Mouse (Mus musculus) heart, embryonic 12.5 days (tissue): ENCODE results near the gene Slc38a10. TPM values are rescaled to one million over a fixed set of nuclear protein-coding genes. Genes with fewer than 3 reads are reported as not detected.
A peak's percentile ranks its signal among the peaks of the same experiment; 100 is the strongest.

Experiments used
- ATAC-seq: fragments of 200-750 bp; cut with Nextera tagmentation; 2 replicates; pipeline ENCODE4 v1.8.0; 2017; ENCODE audit warnings: moderate TSS enrichment, moderate library complexity; ENCODE audit not compliant: insufficient number of reproducible peaks, low FRiP score
- H3K27ac ChIP-seq: fragments of 300-500 bp; sonication (generic); 2 replicates; pipeline ENCODE4 v1.5.1; 2016; ENCODE audit warnings: mild to moderate bottlenecking, moderate library complexity; ENCODE audit not compliant: poor library complexity, severe bottlenecking
- H3K27me3 ChIP-seq: fragments of 300-500 bp; sonication (generic); replicated peaks from 2 replicates; pipeline ENCODE4 v1.6.1; 2016; ENCODE audit warnings: mild to moderate bottlenecking, moderate library complexity
- H3K36me3 ChIP-seq: fragments of 300-500 bp; sonication (generic); 2 replicates; pipeline ENCODE4 v1.6.1; 2016; ENCODE audit warnings: mild to moderate bottlenecking, moderate library complexity
- H3K4me1 ChIP-seq: fragments of 300-500 bp; sonication (generic); replicated peaks from 2 replicates; pipeline ENCODE4 v1.6.1; 2016; ENCODE audit warnings: mild to moderate bottlenecking
- H3K4me2 ChIP-seq: fragments of 300-500 bp; sonication (generic); 2 replicates; pipeline ENCODE4 v1.6.1; 2016; ENCODE audit warnings: mild to moderate bottlenecking, moderate library complexity
- H3K4me3 ChIP-seq: fragments of 300-500 bp; sonication (generic); 2 replicates; pipeline ENCODE4 v1.5.1; 2016; ENCODE audit warnings: mild to moderate bottlenecking
- H3K9ac ChIP-seq: fragments of 300-500 bp; sonication (generic); 2 replicates; pipeline ENCODE4 v1.6.1; 2016; ENCODE audit warnings: mild to moderate bottlenecking, moderate library complexity
- H3K9me3 ChIP-seq: fragments of 300-500 bp; sonication (generic); replicated peaks from 2 replicates; pipeline ENCODE4 v1.6.1; 2016; ENCODE audit warnings: mild to moderate bottlenecking, moderate library complexity
- WGBS: fragments of 180-500 bp; shearing (Covaris S2); methylation state at CpG from one replicate; pipeline ENCODE4 v1.1.7; 2016; 5-methylcytosine and 5-hydroxymethylcytosine counted together
- polyA plus RNA-seq: library from polyadenylated mRNA; unstranded; fragments of >200 nt; fragmentation: Nextera tagmentation; extraction: Ambion mirVana; gene quantifications from 2 replicates; pipeline ENCODE4 v1.2.1, GENCODE M21; 2016

Gene Slc38a10
- polyA plus RNA-seq, 1 experiment from 2014 or later: 114 TPM

GRCm38 (mm10) chr11:120117626-120118025, 33.5 kb downstream of the Slc38a10 start:
- Histone ChIP-seq H3K36me3 (peaks cover 64% of the 10 kb centered on the region), H3K27ac (no peak overlapping the region), H3K9ac (no peak overlapping the region), H3K4me3 (no peak overlapping the region), H3K4me2 (no peak overlapping the region), H3K9me3 (no peaks in the 10 kb centered on the region), H3K4me1 (peaks cover 33% of the 10 kb centered on the region), H3K27me3 (no peaks in the 10 kb centered on the region)
- WGBS: 73% methylated on average over 2 of the region's 2 CpGs
- ATAC-seq: no peak

GRCm38 (mm10) chr11:120114488-120115215, 36.5 kb downstream of the Slc38a10 start:
- WGBS: 93% methylated on average over 21 of the region's 21 CpGs
- ATAC-seq: no peak
- peaks cover 60% of the 10 kb centered on the region for H3K36me3 ChIP-seq

GRCm38 (mm10) chr11:120112136-120112535, 39.0 kb downstream of the Slc38a10 start:
- Histone ChIP-seq H3K36me3 (peaks cover 72% of the 10 kb centered on the region), H3K4me2 (no peak overlapping the region), H3K27ac (peak overlapping the region; percentile 76), H3K4me3 (no peak overlapping the region), H3K9ac (no peak overlapping the region), H3K27me3 (no peaks in the 10 kb centered on the region), H3K9me3 (no peaks in the 10 kb centered on the region), H3K4me1 (peaks cover 34% of the 10 kb centered on the region)
- WGBS: 55% methylated on average over 4 of the region's 4 CpGs
- peak; percentile 43; the same call in 1 of the 2 replicates for ATAC-seq

More at GRCm38 (mm10) chr11:120114488-120115215, 36.5 kb downstream of the Slc38a10 start:
- Histone ChIP-seq H3K9ac (no peak overlapping the region), H3K4me3 (no peak overlapping the region), H3K27me3 (no peaks in the 10 kb centered on the region), H3K4me2 (no peak overlapping the region), H3K27ac (no peak overlapping the region), H3K4me1 (peaks cover 38% of the 10 kb centered on the region), H3K9me3 (no peaks in the 10 kb centered on the region)

GRCm38 (mm10) chr11:120111033-120111432, 40.1 kb downstream of the Slc38a10 start:
- no peaks in the 10 kb centered on the region for H3K9me3 ChIP-seq
- peak overlapping the region; percentile 70; the same call in 1 of the 2 replicates for H3K27ac ChIP-seq
- WGBS: 10% methylated on average over 2 of the region's 2 CpGs
- H3K9ac ChIP-seq: no peak overlapping the region
- no peak for ATAC-seq
- no peak overlapping the region for H3K4me2 ChIP-seq
- H3K36me3 ChIP-seq: peaks cover 70% of the 10 kb centered on the region
- peaks cover 34% of the 10 kb centered on the region for H3K4me1 ChIP-seq
- H3K27me3 ChIP-seq: no peaks in the 10 kb centered on the region
- no peak overlapping the region for H3K4me3 ChIP-seq

GRCm38 (mm10) chr11:120110554-120110953, 40.6 kb downstream of the Slc38a10 start:
- Histone ChIP-seq H3K27me3 (no peaks in the 10 kb centered on the region), H3K4me2 (no peak overlapping the region), H3K4me1 (peaks cover 34% of the 10 kb centered on the region), H3K4me3 (no peak overlapping the region), H3K27ac (no peak overlapping the region), H3K9ac (no peak overlapping the region), H3K36me3 (peaks cover 70% of the 10 kb centered on the region), H3K9me3 (no peaks in the 10 kb centered on the region)
- no peak for ATAC-seq
- WGBS: 66% methylated on average over 7 of the region's 7 CpGs

- Histone ChIP-seq H3K36me3 (peaks cover 70% of the 10 kb centered on the region), H3K9ac (no peak overlapping the region)
- ATAC-seq: no peak
These were observed 41.5 kb downstream of the Slc38a10 start for GRCm38 (mm10) chr11:120109558-120110210.

GRCm38 (mm10) chr11:120107796-120108195, 43.4 kb downstream of the Slc38a10 start:
- ATAC-seq: no peak
- Histone ChIP-seq H3K4me3 (no peak overlapping the region), H3K4me1 (peaks cover 31% of the 10 kb centered on the region), H3K9ac (no peak overlapping the region), H3K36me3 (peaks cover 69% of the 10 kb centered on the region), H3K27me3 (no peaks in the 10 kb centered on the region), H3K27ac (no peak overlapping the region), H3K9me3 (no peaks in the 10 kb centered on the region), H3K4me2 (no peak overlapping the region)
- 84% methylated on average over 9 of the region's 9 CpGs for WGBS

More at GRCm38 (mm10) chr11:120109558-120110210, 41.5 kb downstream of the Slc38a10 start:
- H3K9me3 ChIP-seq: no peaks in the 10 kb centered on the region
- H3K27ac ChIP-seq: no peak overlapping the region
- H3K27me3 ChIP-seq: no peaks in the 10 kb centered on the region
- no peak overlapping the region for H3K4me2 ChIP-seq
- 78% methylated on average over 14 of the region's 14 CpGs for WGBS
- H3K4me3 ChIP-seq: no peak overlapping the region
- peaks cover 40% of the 10 kb centered on the region for H3K4me1 ChIP-seq

GRCm38 (mm10) chr11:120107026-120107425, 44.1 kb downstream of the Slc38a10 start:
- H3K36me3 ChIP-seq: peaks cover 69% of the 10 kb centered on the region
- no peak for ATAC-seq
- H3K4me1 ChIP-seq: peaks cover 24% of the 10 kb centered on the region
- no peak overlapping the region for H3K4me3 ChIP-seq
- WGBS: 79% methylated on average over 2 of the region's 2 CpGs
- H3K9me3 ChIP-seq: no peaks in the 10 kb centered on the region
- no peak overlapping the region for H3K4me2 ChIP-seq
- no peak overlapping the region for H3K9ac ChIP-seq
- no peak overlapping the region for H3K27ac ChIP-seq
- no peaks in the 10 kb centered on the region for H3K27me3 ChIP-seq

GRCm38 (mm10) chr11:120103431-120103997, 47.6 kb downstream of the Slc38a10 start:
- Histone ChIP-seq H3K4me3 (no peak overlapping the region), H3K9ac (no peak overlapping the region), H3K36me3 (peaks cover 58% of the 10 kb centered on the region), H3K4me1 (peaks cover 24% of the 10 kb centered on the region), H3K27ac (no peak overlapping the region), H3K9me3 (no peaks in the 10 kb centered on the region), H3K4me2 (no peak overlapping the region), H3K27me3 (no peaks in the 10 kb centered on the region)
- ATAC-seq: no peak
- WGBS: 80% methylated on average over 3 of the region's 3 CpGs

GRCm38 (mm10) chr11:120101036-120101435, 50.1 kb downstream of the Slc38a10 start:
- H3K27me3 ChIP-seq: no peaks in the 10 kb centered on the region
- WGBS: 2% methylated on average over 3 of the region's 3 CpGs
- H3K27ac ChIP-seq: peak overlapping the region; percentile 39; the same call in 1 of the 2 replicates
- H3K9me3 ChIP-seq: no peaks in the 10 kb centered on the region
- no peak for ATAC-seq
- H3K4me1 ChIP-seq: peaks cover 34% of the 10 kb centered on the region
- no peak overlapping the region for H3K4me2 ChIP-seq
- H3K4me3 ChIP-seq: no peak overlapping the region
- H3K9ac ChIP-seq: peak overlapping the region; percentile 16; the same call in 1 of the 2 replicates
- H3K36me3 ChIP-seq: peaks cover 44% of the 10 kb centered on the region
